Mouse (Mus musculus) ES-Bruce4 (cell line): ENCODE measurements around the gene Wdr90. TPM values are rescaled to one million over a fixed set of nuclear protein-coding genes. Genes with fewer than 3 reads are reported as not detected.
A peak's percentile ranks its signal among the peaks of the same experiment; 100 is the strongest.
"Not testable (repeated sequence)": the region's sequence is repeated elsewhere in the genome, so short reads cannot be mapped to it uniquely, and the experiment has no call there.

Experiments used
- H3K27ac ChIP-seq: 2 replicates; pipeline ENCODE4 v1.5.1; 2012; ENCODE audit warnings: low read length, inconsistent platforms; ENCODE audit not compliant: insufficient read depth
- H3K27me3 ChIP-seq: 2 replicates; pipeline ENCODE4 v1.6.1; 2012; ENCODE audit warnings: mild to moderate bottlenecking, low read length, inconsistent platforms; ENCODE audit not compliant: control insufficient read depth, poor library complexity, insufficient read depth, severe bottlenecking
- H3K36me3 ChIP-seq: 2 replicates; pipeline ENCODE4 v1.6.1; 2012; ENCODE audit warnings: inconsistent platforms, mild to moderate bottlenecking, low read length, moderate library complexity; ENCODE audit not compliant: control insufficient read depth, poor library complexity, insufficient read depth, severe bottlenecking
- H3K4me1 ChIP-seq: one replicate; pipeline ENCODE4 v1.8.1; 2011; ENCODE audit warnings: low read length; ENCODE audit not compliant: control insufficient read depth, insufficient read depth
- H3K4me3 ChIP-seq: 2 replicates; pipeline ENCODE4 v1.5.1; 2011; ENCODE audit warnings: low read depth, mild to moderate bottlenecking, low read length
- H3K9ac ChIP-seq: 2 replicates; pipeline ENCODE4 v1.6.1; 2012; ENCODE audit warnings: low read depth, mild to moderate bottlenecking, inconsistent platforms; ENCODE audit not compliant: poor library complexity, severe bottlenecking
- H3K9me3 ChIP-seq: replicated peaks from 2 replicates; pipeline ENCODE4 v1.6.1; 2012; ENCODE audit warnings: mild to moderate bottlenecking, low read length, inconsistent platforms; ENCODE audit not compliant: control insufficient read depth, poor library complexity, insufficient read depth, severe bottlenecking
- CTCF ChIP-seq: IDR thresholded peaks from one replicate; pipeline ENCODE4 v1.8.1; 2011; ENCODE audit warnings: low read depth, low read length
- EP300 ChIP-seq: IDR thresholded peaks from 2 replicates; pipeline ENCODE4 v1.6.1; 2011; ENCODE audit warnings: low read depth, low read length; ENCODE audit not compliant: insufficient read depth
- POLR2A ChIP-seq: IDR thresholded peaks from one replicate; pipeline ENCODE4 v1.8.1; 2011; ENCODE audit warnings: low read length; ENCODE audit not compliant: insufficient read depth
- polyA plus RNA-seq: library from polyadenylated mRNA; stranded (reverse); fragments of >200 nt; gene quantifications from 2 replicates; pipeline ENCODE4 v1.2.4, GENCODE M21; 2011; ENCODE audit warnings: low read depth; ENCODE audit not compliant: missing spikeins, insufficient read depth, insufficient read length

Wdr90 gene
- polyA plus RNA-seq, 1 experiment, result 10.5 TPM

DNA sequence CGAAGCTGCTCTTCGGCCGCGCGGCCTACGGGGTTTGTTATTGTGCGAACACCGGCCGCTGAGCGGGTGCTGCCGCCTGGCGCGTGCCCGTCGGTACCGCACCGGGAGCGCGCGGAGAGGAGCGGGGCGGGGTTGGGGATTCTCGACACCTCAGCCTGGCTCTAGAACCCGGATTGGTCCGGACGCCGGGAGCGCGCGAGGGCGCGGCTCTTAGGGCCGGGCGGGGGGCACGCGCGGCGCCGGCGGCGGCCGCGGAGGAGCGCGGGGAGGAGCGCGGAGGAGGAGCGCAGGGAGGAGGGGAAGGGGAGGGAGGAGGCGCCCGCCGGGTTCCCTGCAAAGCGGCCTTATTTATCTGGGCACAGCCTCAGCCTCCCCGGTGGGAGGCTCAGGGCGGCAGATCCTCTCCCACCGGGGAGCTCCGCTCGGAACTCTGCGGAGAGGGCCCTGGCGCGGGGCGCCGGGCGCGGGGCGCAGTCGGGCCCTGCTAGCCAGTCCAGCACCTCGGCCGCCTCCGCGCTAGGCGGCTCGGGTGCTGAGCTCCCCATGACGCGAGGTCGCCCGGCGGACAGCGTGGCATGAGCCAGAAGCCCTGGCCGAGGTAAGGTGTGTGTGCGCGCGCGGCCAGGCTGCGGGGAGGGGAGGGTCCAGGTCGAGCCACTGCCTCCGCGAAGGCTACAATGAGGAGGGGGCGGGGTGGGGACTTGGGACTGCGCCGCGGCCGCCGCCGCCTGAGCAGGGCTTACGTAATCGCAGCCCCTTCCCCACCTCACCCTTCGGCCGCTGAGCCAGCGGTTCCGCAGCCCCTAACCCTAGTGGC lies 52.3 kb downstream of the Wdr90 start, which contains the start of gene Fbxl16:
TSS of gene Fbxl16 (plus strand) at position 297 of the 817 bp plus-strand sequence.
- Histone ChIP-seq H3K36me3 (no peaks in the 10 kb centered on the region), H3K27ac (no peak within 1 kb of the TSS), H3K27me3 (no peaks in the 10 kb centered on the region), H3K4me1 (no peaks in the 10 kb centered on the region), H3K9me3 (no peaks in the 10 kb centered on the region), H3K9ac (peak within 1 kb of the TSS; percentile 73), H3K4me3 (peak within 1 kb of the TSS; percentile 84)
- no peak for TF ChIP-seq CTCF
- TF ChIP-seq EP300, result peak; percentile 19; the same call in 1 of the 2 replicates

GRCm38 (mm10) chr17:25808028-25808427 lies 53.3 kb downstream of the Wdr90 start:
- Histone ChIP-seq H3K4me3 (no peak overlapping the region), H3K27ac (no peak overlapping the region), H3K36me3 (no peaks in the 10 kb centered on the region), H3K27me3 (no peaks in the 10 kb centered on the region), H3K9me3 (no peaks in the 10 kb centered on the region), H3K4me1 (no peaks in the 10 kb centered on the region), H3K9ac (peak overlapping the region; percentile 73; the same call in 1 of the 2 replicates)
- TF ChIP-seq POLR2A (no peak), EP300 (no peak), CTCF (no peak)

DNA sequence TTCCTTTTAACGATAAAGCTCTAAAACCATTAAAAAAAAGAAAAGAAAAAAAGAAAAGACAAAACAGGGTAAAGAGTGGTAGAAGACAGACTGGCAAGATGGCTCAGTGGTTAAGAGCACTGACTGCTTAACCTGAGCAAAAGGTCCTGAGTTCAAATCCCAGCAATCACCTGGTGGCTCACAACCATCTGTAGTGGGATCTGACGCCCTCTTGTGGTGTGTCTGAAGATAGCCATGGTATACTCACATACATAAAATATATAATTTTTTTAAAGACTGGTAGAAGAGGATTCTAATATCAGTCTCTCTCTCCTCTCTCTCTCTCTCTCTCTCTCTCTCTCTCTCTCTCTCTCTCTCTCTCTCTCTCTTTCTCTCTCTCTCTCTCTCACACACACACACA lies 53.8 kb downstream of the Wdr90 start:
- not testable (repeated sequence) for H3K27me3 ChIP-seq, H3K4me3 ChIP-seq, H3K27ac ChIP-seq, H3K9ac ChIP-seq, H3K36me3 ChIP-seq, H3K4me1 ChIP-seq, H3K9me3 ChIP-seq

DNA sequence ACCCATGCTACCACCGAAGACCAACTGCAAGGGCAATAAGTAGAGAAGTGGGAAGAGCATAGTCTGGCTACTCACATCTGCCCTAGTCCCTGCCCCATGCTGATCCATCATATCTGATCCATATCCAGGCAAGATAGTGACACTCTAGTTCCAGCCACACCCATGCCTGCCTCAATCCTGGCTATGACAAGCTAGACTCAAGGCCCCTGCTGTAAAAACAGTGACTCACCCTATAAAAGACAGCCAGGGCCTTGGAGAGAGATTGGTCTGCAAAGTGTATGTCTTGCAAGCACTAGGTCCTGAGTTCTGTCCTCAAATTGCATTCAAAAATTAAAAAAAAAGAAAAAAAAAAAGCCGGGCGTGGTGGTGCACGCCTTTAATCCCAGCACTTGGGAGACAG lies 54.8 kb downstream of the Wdr90 start:
- Histone ChIP-seq H3K9me3 (no peaks in the 10 kb centered on the region), H3K4me1 (no peaks in the 10 kb centered on the region), H3K36me3 (no peaks in the 10 kb centered on the region), H3K27me3 (no peaks in the 10 kb centered on the region), H3K9ac (no peak overlapping the region), H3K4me3 (no peak overlapping the region), H3K27ac (no peak overlapping the region)
- no peak for TF ChIP-seq EP300
- no peak for TF ChIP-seq CTCF
- TF ChIP-seq POLR2A, result no peak

GRCm38 (mm10) chr17:25802825-25803517 lies 58.3 kb downstream of the Wdr90 start:
- no peaks in the 10 kb centered on the region for H3K27me3 ChIP-seq
- no peaks in the 10 kb centered on the region for H3K9me3 ChIP-seq
- no peak overlapping the region for H3K9ac ChIP-seq
- no peak overlapping the region for H3K27ac ChIP-seq
- H3K36me3 ChIP-seq, result no peaks in the 10 kb centered on the region
- H3K4me3 ChIP-seq, result no peak overlapping the region
- H3K4me1 ChIP-seq, result no peaks in the 10 kb centered on the region
- no peak for TF ChIP-seq POLR2A
- no peak for TF ChIP-seq EP300
- no peak for TF ChIP-seq CTCF

DNA sequence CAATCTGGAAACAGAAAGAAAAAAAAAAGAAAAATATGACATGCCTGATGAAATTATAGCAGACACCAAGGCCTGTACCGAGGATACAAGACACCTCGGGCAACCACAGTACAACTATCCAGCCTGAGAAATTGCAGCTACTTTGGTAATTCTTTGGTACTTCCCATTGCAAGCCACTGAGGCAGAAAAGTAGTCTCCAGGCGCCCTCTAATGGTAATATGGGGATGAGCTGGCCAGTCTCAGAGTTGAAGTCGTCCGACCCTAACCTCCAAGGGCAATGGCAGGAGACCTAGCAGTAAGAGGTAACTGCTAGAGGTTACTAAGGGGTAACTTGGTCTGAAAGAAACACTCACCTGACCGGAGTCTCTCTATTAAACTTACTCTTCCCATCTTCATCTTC lies 60.3 kb downstream of the Wdr90 start:
- no peaks in the 10 kb centered on the region for H3K4me1 ChIP-seq
- no peaks in the 10 kb centered on the region for H3K27me3 ChIP-seq
- TF ChIP-seq EP300, result no peak
- TF ChIP-seq CTCF, result peak; percentile 68
- no peak for TF ChIP-seq POLR2A
- no peaks in the 10 kb centered on the region for H3K36me3 ChIP-seq
- H3K4me3 ChIP-seq, result no peak overlapping the region
- H3K9me3 ChIP-seq, result no peaks in the 10 kb centered on the region
- H3K9ac ChIP-seq, result no peak overlapping the region
- no peak overlapping the region for H3K27ac ChIP-seq
